In genomic region chr5:30915456-30915855, GRCm38 (mm10) we compare ENCODE assay signal across 8 mouse cellular contexts. TPM values are rescaled to one million over a fixed set of nuclear protein-coding genes. Genes with fewer than 3 reads are reported as not detected.
DNase-seq lines count a peak whose midpoint lies in the region; ATAC-seq and TF ChIP-seq lines count a peak whose summit lies in the region.

No protein-coding gene starts in this region.

- H3K4me1 ChIP-seq in embryonic facial prominence, embryonic 13.5 days = peaks cover 88% of the 10 kb centered on the region
- peaks cover 32% of the 10 kb centered on the region for H3K4me1 ChIP-seq in intestine, embryonic 14.5 days (replicated peaks; ENCODE audit: control insufficient read depth, insufficient read depth, low read length)

- H3K9ac ChIP-seq in embryonic facial prominence, embryonic 13.5 days = peak overlapping the region; percentile 88
- peak overlapping the region; percentile 84 for H3K9ac ChIP-seq in intestine, embryonic 14.5 days (ENCODE audit: low read length)

- TF ChIP-seq POLR2A in myocyte (IDR thresholded peaks at IDR 0.05; ENCODE audit: insufficient read length, low read depth) = no peak

- WGBS in embryonic facial prominence, embryonic 13.5 days = 32% methylated on average over 9 of the region's 9 CpGs
- WGBS in intestine, embryonic 14.5 days = 47% methylated on average over 9 of the region's 9 CpGs

- DNase-seq in cerebellum, adult 9-11 months = peak; percentile 63
- DNase-seq in cerebellum, adult 11 months = no peak
- DNase-seq in intestine, embryonic 14.5 days (ENCODE audit: low spot score) = peak; percentile 61
- DNase-seq in left cerebral cortex, adult 8-10 months (ENCODE audit: low spot score in 2 of 2) = no peak
- DNase-seq in layer of hippocampus, adult 9-11 months = no peak

- H3K9me3 ChIP-seq in embryonic facial prominence, embryonic 13.5 days = no peaks in the 10 kb centered on the region
- H3K9me3 ChIP-seq in intestine, embryonic 14.5 days (ENCODE audit: control insufficient read depth, low read length) = no peaks in the 10 kb centered on the region

- H3K79me2 ChIP-seq in myocyte (ENCODE audit: control insufficient read depth, insufficient read depth) = no peaks in the 10 kb centered on the region

- H3K27me3 ChIP-seq in embryonic facial prominence, embryonic 13.5 days = no peaks in the 10 kb centered on the region
- H3K27me3 ChIP-seq in intestine, embryonic 14.5 days (replicated peaks; ENCODE audit: control insufficient read depth, insufficient read depth, low read length) = no peaks in the 10 kb centered on the region
- no peaks in the 10 kb centered on the region for H3K27me3 ChIP-seq in myocyte (ENCODE audit: control insufficient read depth, insufficient read depth, insufficient read length)

- peaks cover 39% of the 10 kb centered on the region for H3K36me3 ChIP-seq in embryonic facial prominence, embryonic 13.5 days
- H3K36me3 ChIP-seq in intestine, embryonic 14.5 days (ENCODE audit: control insufficient read depth, insufficient read depth, low read length) = peaks cover 38% of the 10 kb centered on the region
- H3K36me3 ChIP-seq in myocyte (ENCODE audit: control insufficient read depth, insufficient read depth) = no peaks in the 10 kb centered on the region

- peak overlapping the region; percentile 68 for H3K4me3 ChIP-seq in embryonic facial prominence, embryonic 13.5 days
- H3K4me3 ChIP-seq in intestine, embryonic 14.5 days (ENCODE audit: low read depth, low read length) = peak overlapping the region; percentile 75
- H3K4me3 ChIP-seq in myocyte = no peak overlapping the region

- H3ac ChIP-seq in myocyte (ENCODE audit: control insufficient read depth, insufficient read length) = no peak overlapping the region

- H3K27ac ChIP-seq in embryonic facial prominence, embryonic 13.5 days = peak overlapping the region; percentile 99
- H3K27ac ChIP-seq in intestine, embryonic 14.5 days (ENCODE audit: low read depth) = peak overlapping the region; percentile 96

- peak overlapping the region; percentile 95 for H3K4me2 ChIP-seq in embryonic facial prominence, embryonic 13.5 days
- H3K4me2 ChIP-seq in intestine, embryonic 14.5 days (ENCODE audit: low read length) = peak overlapping the region; percentile 89
- peak overlapping the region; percentile 63 for H3K4me2 ChIP-seq in myocyte (ENCODE audit: low read depth)

- ATAC-seq in embryonic facial prominence, embryonic 13.5 days (ENCODE audit: insufficient number of reproducible peaks, insufficient read depth, low FRiP score, low TSS enrichment, low read depth) = no peak
- ATAC-seq in intestine, embryonic 14.5 days (replicated peaks; ENCODE audit: low FRiP score, low TSS enrichment, low read depth) = peak; percentile 1; the same call in 1 of the 2 replicates
- ATAC-seq in activated CD4-positive, CD25-positive, alpha-beta regulatory T cell, adult 4 months = no peak

TF ChIP-seq in myocyte, 11 proteins besides CTCF, POLR2A, EP300 and RAD21:
- no peak for TF ChIP-seq USF1 (IDR thresholded peaks at IDR 0.05; ENCODE audit: low read depth)
- no peak for TF ChIP-seq TCF3 (IDR thresholded peaks at IDR 0.05; ENCODE audit: insufficient read length, low read depth)
- TF ChIP-seq MYOG (IDR thresholded peaks at IDR 0.05; ENCODE audit: control insufficient read depth in 1 of 3, insufficient read depth in 1 of 3, insufficient read length in 2 of 3, low read depth in 2 of 3) = no peak
- no peak for TF ChIP-seq CEBPB (IDR thresholded peaks at IDR 0.05; ENCODE audit: insufficient read depth, poor library complexity, severe bottlenecking)
- TF ChIP-seq MYOD1 (IDR thresholded peaks at IDR 0.05; ENCODE audit: control insufficient read depth in 1 of 3, insufficient read length in 2 of 3, low read depth in 2 of 3) = peak in 1 of 3 experiments; percentile 4
- TF ChIP-seq MAX (IDR thresholded peaks at IDR 0.05; ENCODE audit: low read depth) = no peak

RNA-seq across cellular contexts. Expression of gene Emilin1, which starts 2.3 kb away (rescaled TPM):
- polyA plus RNA-seq in embryonic facial prominence, embryonic 13.5 days (2015; fragmentation: Nextera tagmentation; extraction: Ambion mirVana) = 199 and 251 TPM in 2 replicates
- polyA plus RNA-seq in intestine, embryonic 14.5 days (2014; fragmentation: Nextera tagmentation; extraction: Ambion mirVana) = 187 and 209 TPM in 2 replicates
- polyA plus RNA-seq in myocyte (2012; fragmentation: generic; extraction: Trizol) = 25.8 TPM
- 1 to 10 TPM; 2.3 to 4.2 (median 2.8) TPM for total RNA-seq in left cerebral cortex, adult 8-10 months (2022)
- polyA plus RNA-seq in activated CD4-positive, CD25-positive, alpha-beta regulatory T cell, adult 4 months (2017; shearing (Covaris generic)) = under 1 TPM; 0.33 to 0.42 TPM

RNA-seq across cellular contexts. Expression of gene Khk, which starts 5.8 kb away (rescaled TPM):
- 17.4 and 17.8 TPM in 2 replicates for polyA plus RNA-seq in embryonic facial prominence, embryonic 13.5 days (2015; fragmentation: Nextera tagmentation; extraction: Ambion mirVana)
- 21.6 and 21.9 TPM in 2 replicates for polyA plus RNA-seq in intestine, embryonic 14.5 days (2014; fragmentation: Nextera tagmentation; extraction: Ambion mirVana)
- 16.6 TPM for polyA plus RNA-seq in myocyte (2012; fragmentation: generic; extraction: Trizol)
- 10 to 100 TPM; 16.2 to 21.5 (median 18.9) TPM for total RNA-seq in left cerebral cortex, adult 8-10 months (2022)
- polyA plus RNA-seq in activated CD4-positive, CD25-positive, alpha-beta regulatory T cell, adult 4 months (2017; shearing (Covaris generic)) = 10 to 100 TPM; 11.9 to 20.6 TPM

RNA-seq across cellular contexts. Expression of gene Ost4, which starts 7.9 kb away (rescaled TPM):
- polyA plus RNA-seq in embryonic facial prominence, embryonic 13.5 days (2015; fragmentation: Nextera tagmentation; extraction: Ambion mirVana) = 415 and 422 TPM in 2 replicates
- polyA plus RNA-seq in intestine, embryonic 14.5 days (2014; fragmentation: Nextera tagmentation; extraction: Ambion mirVana) = 482 and 490 TPM in 2 replicates
- 262 TPM for polyA plus RNA-seq in myocyte (2012; fragmentation: generic; extraction: Trizol)
- 100 to 1,000 TPM in 1 of 4 experiments, 10 to 100 TPM in 3; 86.3 to 105 (median 90.6) TPM for total RNA-seq in left cerebral cortex, adult 8-10 months (2022)
- polyA plus RNA-seq in activated CD4-positive, CD25-positive, alpha-beta regulatory T cell, adult 4 months (2017; shearing (Covaris generic)) = 100 to 1,000 TPM; 277 to 289 TPM

RNA-seq across cellular contexts. Expression of gene Agbl5, which starts 27.0 kb away (rescaled TPM):
- 28.6 and 32.8 TPM in 2 replicates for polyA plus RNA-seq in embryonic facial prominence, embryonic 13.5 days (2015; fragmentation: Nextera tagmentation; extraction: Ambion mirVana)
- 25.4 and 26.4 TPM in 2 replicates for polyA plus RNA-seq in intestine, embryonic 14.5 days (2014; fragmentation: Nextera tagmentation; extraction: Ambion mirVana)
- polyA plus RNA-seq in myocyte (2012; fragmentation: generic; extraction: Trizol) = 3.1 TPM
- 10 to 100 TPM; 14.6 to 18.2 (median 17.0) TPM for total RNA-seq in left cerebral cortex, adult 8-10 months (2022)
- polyA plus RNA-seq in activated CD4-positive, CD25-positive, alpha-beta regulatory T cell, adult 4 months (2017; shearing (Covaris generic)) = 1 to 10 TPM; 4.6 to 6.5 TPM

RNA-seq across cellular contexts. Expression of gene Cgref1, which starts 29.9 kb away (rescaled TPM):
- 8.2 and 11.5 TPM in 2 replicates for polyA plus RNA-seq in embryonic facial prominence, embryonic 13.5 days (2015; fragmentation: Nextera tagmentation; extraction: Ambion mirVana)
- 10.3 and 14.2 TPM in 2 replicates for polyA plus RNA-seq in intestine, embryonic 14.5 days (2014; fragmentation: Nextera tagmentation; extraction: Ambion mirVana)
- 26.2 TPM for polyA plus RNA-seq in myocyte (2012; fragmentation: generic; extraction: Trizol)
- total RNA-seq in left cerebral cortex, adult 8-10 months (2022) = 10 to 100 TPM; 23.9 to 28.0 (median 27.1) TPM
- under 1 TPM in 1 of 2 experiments, not detected in 1; 0.50 TPM for polyA plus RNA-seq in activated CD4-positive, CD25-positive, alpha-beta regulatory T cell, adult 4 months (2017; shearing (Covaris generic))

Comparison
In these comparisons a context has a peak if more than half of its experiments do, and no peak if none do; other contexts are left out.
1. DNase-seq: peak in cerebellum, adult 9-11 months (single experiment) and intestine, embryonic 14.5 days (single experiment); none in cerebellum, adult 11 months (single experiment), left cerebral cortex, adult 8-10 months (0 of 2) and layer of hippocampus, adult 9-11 months (single experiment).
2. RNA of gene Emilin1, which starts 2.3 kb away (polyA plus RNA-seq): 199 to 251 TPM in embryonic facial prominence, embryonic 13.5 days, 187 to 209 TPM in intestine, embryonic 14.5 days and 25.8 TPM in myocyte (single experiment); 0.33 to 0.42 TPM in activated CD4-positive, CD25-positive, alpha-beta regulatory T cell, adult 4 months; every median in the first group is over 10 times any median in the second.
3. Peak in every context shown above with its lines, with median percentiles within 50 percentile points of each other: H3K4me2 ChIP-seq.